Mouse (Mus musculus): Measurements from ENCODE around the gene Kndc1.

DNA sequence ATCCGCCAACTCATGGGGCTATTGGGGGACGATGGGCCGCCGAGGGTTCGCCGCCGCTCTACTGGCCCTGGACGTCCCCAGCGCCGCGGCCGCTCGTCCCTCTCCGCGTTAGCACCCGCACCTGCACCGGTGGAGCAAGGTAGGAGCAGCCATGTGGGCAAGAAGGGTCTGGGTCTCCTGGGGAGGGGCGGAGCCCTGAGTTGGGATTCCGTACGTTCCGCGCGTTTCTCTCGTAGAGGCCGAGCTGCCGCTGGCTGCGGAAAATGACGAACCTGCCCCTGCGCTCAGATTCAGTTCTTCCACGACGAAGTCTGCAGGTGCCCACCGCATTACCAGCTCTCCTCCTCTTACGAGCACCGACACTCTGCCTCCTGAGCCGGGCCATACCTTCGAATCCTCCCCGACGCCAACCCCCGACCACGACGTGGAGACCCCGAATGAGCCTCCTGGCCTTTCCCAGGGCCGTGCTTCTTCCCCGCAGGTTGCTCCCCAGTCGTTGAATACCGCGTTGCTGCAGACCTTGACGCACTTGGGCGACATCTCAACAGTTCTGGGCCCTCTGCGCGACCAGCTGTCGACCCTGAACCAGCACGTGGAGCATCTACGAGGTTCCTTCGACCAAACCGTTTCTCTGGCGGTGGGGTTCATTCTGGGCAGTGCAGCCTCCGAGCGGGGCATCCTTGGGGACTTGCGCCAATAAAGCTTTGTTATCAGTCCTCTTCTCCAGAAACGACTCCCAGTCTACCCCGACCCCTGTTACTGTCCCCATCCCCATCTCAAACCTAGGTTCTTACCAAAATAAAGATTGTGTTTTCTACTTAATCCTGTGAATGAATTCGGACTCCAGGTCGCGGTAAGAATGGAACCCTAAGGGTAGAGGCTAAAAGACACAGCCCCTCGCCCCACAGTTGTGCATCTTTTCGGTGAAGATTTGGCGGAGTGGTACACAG lies 50.1 kb downstream of the Kndc1 start:
- TF ChIP-seq TAL1 (IDR thresholded peaks at IDR 0.05; ENCODE audit: low read length) (no peak), GATA1 (IDR thresholded peaks at IDR 0.05; ENCODE audit: low read length) (no peak)
